Mouse (Mus musculus): ENCODE results near the gene Chic2. TPM values are rescaled to one million over a fixed set of nuclear protein-coding genes. Genes with fewer than 3 reads are reported as not detected.

The Chic2 gene
- polyA plus RNA-seq, 1 experiment: 4.2 TPM

DNA sequence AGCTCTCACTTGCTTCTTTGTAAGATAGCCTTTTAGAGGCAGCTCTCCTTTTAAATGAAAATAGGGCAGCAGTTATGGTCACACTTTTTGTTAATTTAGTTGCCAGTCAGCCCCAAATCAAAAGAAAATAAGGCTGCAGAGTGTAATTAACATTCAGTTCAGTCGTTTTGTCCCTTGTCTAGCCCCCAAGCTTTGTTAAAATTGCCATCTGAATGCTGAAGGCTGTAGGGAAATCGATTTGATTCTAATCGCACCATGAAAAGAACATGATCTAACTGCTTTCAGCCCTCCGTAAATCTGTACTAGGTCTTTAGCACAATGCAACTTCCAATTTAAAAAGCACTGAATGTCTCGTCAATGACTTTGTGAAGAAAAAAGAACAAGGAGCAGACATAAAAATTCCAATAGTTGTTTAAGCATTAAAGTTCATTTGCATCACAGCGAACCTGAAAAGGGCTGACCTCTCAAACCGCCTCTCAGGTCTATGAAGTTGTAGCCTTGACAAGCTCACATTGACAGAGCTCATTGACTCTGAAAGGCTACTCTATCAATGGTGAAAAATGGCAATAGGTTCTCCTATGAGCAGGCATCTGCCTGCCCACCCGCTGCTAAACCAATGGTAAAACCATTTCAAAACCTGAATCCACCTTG is 31.7 kb downstream of the Chic2 start:
- Histone ChIP-seq H3K36me3 (ENCODE audit: control insufficient read depth, insufficient read depth, low read length) (peaks cover 9% of the 10 kb centered on the region), H3K27ac (ENCODE audit: insufficient read depth, low read length) (no peak overlapping the region), H3K27me3 (ENCODE audit: control insufficient read depth, insufficient read depth, low read length) (no peaks in the 10 kb centered on the region), H3K4me3 (ENCODE audit: extremely low read depth, insufficient read depth, insufficient read length) (no peak overlapping the region), H3K4me1 (ENCODE audit: control insufficient read depth, insufficient read depth, insufficient read length) (no peaks in the 10 kb centered on the region)
- WGBS: 94% methylated on average over 8 of the region's 8 CpGs
- no peak for DNase-seq (ENCODE audit: low read depth in 1 of 2, low spot score in 2 of 2)
- TF ChIP-seq POLR2A (IDR thresholded peaks at IDR 0.05; ENCODE audit: low read depth, low read length) (no peak), CTCF (IDR thresholded peaks at IDR 0.05; ENCODE audit: extremely low read depth, insufficient read depth, insufficient read length, insufficient replicate concordance) (no peak)

DNA sequence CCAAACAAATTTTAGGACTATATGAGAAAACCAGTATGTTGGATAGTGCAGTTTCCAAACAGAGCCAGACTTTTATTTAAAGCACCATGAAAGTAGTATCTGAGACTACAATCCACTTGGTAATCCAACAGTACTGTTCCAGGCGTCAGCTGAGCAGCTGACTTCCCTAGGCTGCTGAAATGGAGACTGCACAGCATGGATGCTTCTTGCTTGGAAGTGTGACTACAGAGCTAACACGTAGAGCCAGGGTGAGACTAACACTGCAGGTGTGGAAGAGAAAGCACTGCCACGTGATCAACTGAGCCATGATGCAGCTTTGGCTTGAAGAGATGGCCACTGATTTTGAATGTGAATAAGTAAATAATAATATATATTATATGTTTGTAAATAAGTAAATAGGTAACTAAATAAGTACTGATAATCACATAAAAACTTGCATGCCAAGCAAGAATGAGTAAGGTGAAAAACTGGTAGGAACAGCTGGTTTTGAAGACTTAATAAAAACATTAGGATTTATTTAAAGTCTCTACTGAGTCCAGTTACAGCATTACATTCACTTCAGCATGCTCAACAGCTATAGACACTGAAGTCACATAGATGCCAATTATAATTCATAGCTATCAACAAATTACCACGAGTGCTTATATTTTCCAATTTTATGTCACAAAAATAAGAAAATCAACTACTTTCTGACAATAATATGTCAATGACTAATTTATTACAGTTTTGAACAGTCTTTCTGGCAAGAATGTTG is 32.4 kb downstream of the Chic2 start:
- Histone ChIP-seq H3K27ac (ENCODE audit: insufficient read depth, low read length) (no peak overlapping the region), H3K27me3 (ENCODE audit: control insufficient read depth, insufficient read depth, low read length) (no peaks in the 10 kb centered on the region), H3K4me3 (ENCODE audit: extremely low read depth, insufficient read depth, insufficient read length) (no peak overlapping the region), H3K4me1 (ENCODE audit: control insufficient read depth, insufficient read depth, insufficient read length) (no peaks in the 10 kb centered on the region), H3K36me3 (ENCODE audit: control insufficient read depth, insufficient read depth, low read length) (peaks cover 9% of the 10 kb centered on the region)
- TF ChIP-seq CTCF (IDR thresholded peaks at IDR 0.05; ENCODE audit: extremely low read depth, insufficient read depth, insufficient read length, insufficient replicate concordance) (no peak), POLR2A (IDR thresholded peaks at IDR 0.05; ENCODE audit: low read depth, low read length) (no peak)
- DNase-seq (ENCODE audit: low read depth in 1 of 2, low spot score in 2 of 2): no peak
- 93% methylated on average over 4 of the region's 4 CpGs for WGBS

DNA sequence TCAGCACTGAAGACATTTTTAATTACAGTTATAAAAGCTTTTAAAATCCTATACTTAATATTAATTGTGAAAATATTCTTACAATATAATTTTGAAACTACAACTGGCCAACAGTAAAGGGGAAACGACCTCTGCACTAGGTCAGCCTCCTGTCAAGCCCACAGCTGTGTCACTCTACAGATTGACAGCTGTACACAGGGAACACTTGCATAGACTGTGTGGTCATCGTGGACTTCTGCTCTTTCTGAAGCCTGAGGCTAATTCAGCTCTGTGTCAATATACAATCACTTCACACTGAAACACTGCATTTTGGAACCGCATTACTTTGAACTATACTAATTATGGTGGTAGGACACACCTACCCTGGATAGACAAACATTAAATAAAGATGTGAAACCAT is 39.8 kb downstream of the Chic2 start:
- no peak overlapping the region for H3K27ac ChIP-seq (ENCODE audit: insufficient read depth, low read length)
- no peak overlapping the region for H3K4me3 ChIP-seq (ENCODE audit: extremely low read depth, insufficient read depth, insufficient read length)
- H3K36me3 ChIP-seq (ENCODE audit: control insufficient read depth, insufficient read depth, low read length): peaks cover 8% of the 10 kb centered on the region
- WGBS: 83% methylated on average over 3 of the region's 3 CpGs
- no peaks in the 10 kb centered on the region for H3K4me1 ChIP-seq (ENCODE audit: control insufficient read depth, insufficient read depth, insufficient read length)
- no peak for DNase-seq (ENCODE audit: low read depth in 1 of 2, low spot score in 2 of 2)
- no peaks in the 10 kb centered on the region for H3K27me3 ChIP-seq (ENCODE audit: control insufficient read depth, insufficient read depth, low read length)
- TF ChIP-seq POLR2A (IDR thresholded peaks at IDR 0.05; ENCODE audit: low read depth, low read length) (no peak), CTCF (IDR thresholded peaks at IDR 0.05; ENCODE audit: extremely low read depth, insufficient read depth, insufficient read length, insufficient replicate concordance) (no peak)

DNA sequence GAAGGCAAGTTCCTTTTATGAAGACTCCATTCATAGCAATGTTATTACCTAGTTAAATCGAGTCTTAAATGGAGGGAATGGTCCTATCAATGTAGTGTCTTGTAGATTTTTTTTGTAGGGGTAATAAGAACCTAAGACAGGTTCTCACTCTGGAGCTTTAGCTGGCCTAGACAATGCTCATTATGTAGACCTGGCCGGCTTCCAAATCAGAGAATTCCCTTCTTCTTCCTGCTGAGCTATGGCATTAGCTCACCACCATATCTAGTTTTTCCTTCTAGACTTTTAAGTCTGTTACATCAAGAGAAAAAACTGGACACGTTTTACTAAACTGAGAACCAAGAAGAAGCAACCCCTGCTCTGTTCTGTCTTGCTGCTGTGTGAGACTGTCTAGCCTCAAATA is 42.5 kb downstream of the Chic2 start:
- DNase-seq (ENCODE audit: low read depth in 1 of 2, low spot score in 2 of 2): no peak
- Histone ChIP-seq H3K27ac (ENCODE audit: insufficient read depth, low read length) (no peak overlapping the region), H3K4me3 (ENCODE audit: extremely low read depth, insufficient read depth, insufficient read length) (no peak overlapping the region), H3K27me3 (ENCODE audit: control insufficient read depth, insufficient read depth, low read length) (no peaks in the 10 kb centered on the region), H3K36me3 (ENCODE audit: control insufficient read depth, insufficient read depth, low read length) (peaks cover 3% of the 10 kb centered on the region; the same call in 1 of the 2 replicates), H3K4me1 (ENCODE audit: control insufficient read depth, insufficient read depth, insufficient read length) (no peaks in the 10 kb centered on the region)
- WGBS: 90% methylated on average over 3 of the region's 3 CpGs
- TF ChIP-seq POLR2A (IDR thresholded peaks at IDR 0.05; ENCODE audit: low read depth, low read length) (no peak), CTCF (IDR thresholded peaks at IDR 0.05; ENCODE audit: extremely low read depth, insufficient read depth, insufficient read length, insufficient replicate concordance) (no peak)

DNA sequence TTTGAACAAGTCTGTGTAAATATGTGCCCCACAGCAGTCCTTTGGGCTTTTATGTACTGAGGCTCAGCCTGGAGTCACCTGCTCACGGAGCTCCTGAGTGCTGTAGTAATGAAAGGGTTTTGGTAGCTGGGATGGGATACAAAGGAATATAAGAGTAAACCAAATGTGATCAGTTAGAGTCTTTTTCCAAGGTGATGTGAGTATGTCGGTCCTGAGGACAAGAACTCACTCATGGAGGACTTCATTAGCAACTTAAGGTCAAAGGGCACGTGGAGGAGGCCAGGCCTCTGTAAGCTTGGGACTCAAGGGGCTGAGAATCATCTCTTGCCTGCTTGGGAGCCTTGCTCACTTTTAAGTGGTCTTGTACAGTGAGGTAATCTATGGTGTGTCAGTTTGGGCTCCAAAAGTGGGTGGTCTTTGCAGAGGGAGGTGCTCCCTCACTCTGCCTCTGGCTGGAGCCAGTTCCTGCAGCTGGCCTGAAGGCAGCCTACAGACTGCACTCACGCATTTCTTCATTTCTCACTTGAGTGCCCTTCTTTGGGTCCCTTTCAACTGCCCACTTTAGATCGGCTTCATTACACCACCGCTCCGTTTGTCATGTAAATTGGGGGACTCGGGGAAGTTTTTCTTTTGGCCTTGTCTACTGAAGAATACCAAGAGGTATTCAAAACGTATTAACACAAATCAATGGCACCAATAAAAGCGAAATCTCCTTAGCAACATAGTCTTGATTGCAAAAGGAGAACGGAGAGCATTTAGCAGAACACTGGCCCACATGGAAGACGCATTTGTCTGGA is 45.7 kb downstream of the Chic2 start:
- Histone ChIP-seq H3K27me3 (ENCODE audit: control insufficient read depth, insufficient read depth, low read length) (no peaks in the 10 kb centered on the region), H3K27ac (ENCODE audit: insufficient read depth, low read length) (no peak overlapping the region), H3K4me3 (ENCODE audit: extremely low read depth, insufficient read depth, insufficient read length) (no peak overlapping the region), H3K36me3 (ENCODE audit: control insufficient read depth, insufficient read depth, low read length) (peaks cover 7% of the 10 kb centered on the region), H3K4me1 (ENCODE audit: control insufficient read depth, insufficient read depth, insufficient read length) (no peaks in the 10 kb centered on the region)
- no peak for TF ChIP-seq POLR2A (IDR thresholded peaks at IDR 0.05; ENCODE audit: low read depth, low read length)
- no peak for TF ChIP-seq CTCF (IDR thresholded peaks at IDR 0.05; ENCODE audit: extremely low read depth, insufficient read depth, insufficient read length, insufficient replicate concordance)
- 95% methylated on average over 12 of the region's 12 CpGs for WGBS
- no peak for DNase-seq (ENCODE audit: low read depth in 1 of 2, low spot score in 2 of 2)

DNA sequence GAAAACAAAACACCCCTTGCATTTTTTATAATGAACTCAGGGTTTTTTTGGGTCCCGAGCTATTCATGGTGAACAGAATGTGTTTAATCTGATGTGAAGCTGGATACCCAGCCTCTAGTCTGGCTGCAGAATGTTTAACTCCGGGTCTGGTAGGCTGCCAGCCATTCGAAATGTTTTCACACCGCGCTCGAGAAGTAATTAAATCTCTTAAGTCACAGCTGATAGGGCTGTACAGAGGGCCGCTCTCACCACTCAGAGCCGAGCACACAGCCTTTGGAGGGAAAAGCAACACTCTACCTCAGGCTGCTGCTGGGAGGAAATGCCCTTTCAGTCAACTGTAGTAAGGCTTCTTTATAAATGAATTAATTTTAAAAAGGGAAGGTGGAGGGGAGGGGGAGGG is 49.6 kb downstream of the Chic2 start:
- no peaks in the 10 kb centered on the region for H3K27me3 ChIP-seq (ENCODE audit: control insufficient read depth, insufficient read depth, low read length)
- no peak overlapping the region for H3K27ac ChIP-seq (ENCODE audit: insufficient read depth, low read length)
- WGBS: 87% methylated on average over 8 of the region's 8 CpGs
- H3K4me3 ChIP-seq (ENCODE audit: extremely low read depth, insufficient read depth, insufficient read length): no peak overlapping the region
- TF ChIP-seq POLR2A (IDR thresholded peaks at IDR 0.05; ENCODE audit: low read depth, low read length): no peak
- TF ChIP-seq CTCF (IDR thresholded peaks at IDR 0.05; ENCODE audit: extremely low read depth, insufficient read depth, insufficient read length, insufficient replicate concordance): no peak
- H3K4me1 ChIP-seq (ENCODE audit: control insufficient read depth, insufficient read depth, insufficient read length): no peaks in the 10 kb centered on the region
- DNase-seq (ENCODE audit: low read depth in 1 of 2, low spot score in 2 of 2): no peak
- H3K36me3 ChIP-seq (ENCODE audit: control insufficient read depth, insufficient read depth, low read length): peaks cover 5% of the 10 kb centered on the region

Measured in spleen, adult 2 months (tissue).